Mouse (Mus musculus): Measurements from ENCODE around the gene Twnk.
"Not testable (repeated sequence)": the region's sequence is repeated elsewhere in the genome, so short reads cannot be mapped to it uniquely, and the experiment has no call there.

Twnk gene

DNA sequence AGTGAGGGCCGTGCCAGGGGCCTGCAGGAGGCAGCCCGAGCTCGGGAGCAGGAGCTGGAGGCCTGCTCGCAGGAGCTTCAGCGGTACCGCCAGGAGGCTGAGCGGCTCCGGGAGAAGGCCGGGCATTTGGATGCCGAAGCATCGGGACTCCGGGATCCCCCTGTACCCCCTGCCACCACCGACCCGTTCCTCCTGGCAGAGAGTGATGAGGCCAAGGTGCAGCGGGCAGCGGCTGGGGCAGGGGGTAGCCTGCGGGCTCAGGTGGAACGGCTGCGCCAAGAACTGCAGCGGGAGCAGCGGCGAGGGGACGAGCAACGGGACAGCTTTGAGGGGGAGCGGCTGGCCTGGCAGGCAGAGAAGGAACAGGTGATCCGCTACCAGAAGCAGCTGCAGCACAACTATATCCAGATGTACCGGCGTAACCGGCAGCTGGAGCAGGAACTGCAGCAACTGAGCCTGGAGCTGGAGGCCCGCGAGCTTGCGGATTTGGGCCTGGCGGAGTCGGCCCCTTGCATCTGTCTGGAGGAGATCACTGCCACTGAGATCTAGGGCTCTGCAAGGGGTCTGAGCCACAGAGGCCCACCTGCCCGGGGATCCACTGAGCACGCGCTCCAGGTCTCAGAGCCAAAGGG lies 20.6 kb downstream of the Twnk start:
- no peak for DNase-seq (ENCODE audit: low spot score)

DNA sequence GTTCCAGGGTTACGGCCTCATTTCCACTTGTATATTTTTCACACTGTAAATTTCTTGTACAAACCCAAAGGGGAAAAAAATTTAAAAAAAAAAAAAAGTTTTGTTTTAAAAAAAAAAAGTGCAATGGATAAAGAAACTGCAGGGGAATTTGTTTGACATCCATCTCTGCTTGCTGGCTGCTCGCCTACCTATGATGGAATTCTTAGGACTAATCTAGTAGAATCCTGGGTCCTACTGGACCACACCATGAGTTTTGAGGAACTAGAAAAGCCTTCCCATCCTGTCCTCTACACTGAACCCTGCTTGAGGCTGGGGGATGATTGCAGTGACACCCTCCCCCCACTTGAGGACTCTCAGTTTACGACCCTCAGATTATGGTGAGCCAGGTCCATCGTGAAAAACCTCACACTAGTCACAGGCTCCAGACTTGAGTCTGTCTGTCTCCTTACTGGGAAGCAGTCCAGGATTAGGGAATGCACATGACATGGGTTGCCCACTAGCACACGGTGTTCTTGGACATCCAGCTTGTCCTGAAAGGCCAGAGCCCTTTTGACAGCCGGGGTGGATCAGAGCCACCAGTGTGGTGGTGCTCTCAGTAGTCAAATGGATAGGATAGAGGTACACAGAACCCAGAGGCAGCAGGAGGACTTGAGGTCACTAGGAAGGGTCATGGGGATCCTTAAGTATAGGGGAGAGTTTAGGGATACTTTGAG lies 21.7 kb downstream of the Twnk start:
- no peak for DNase-seq (ENCODE audit: low spot score)

DNA sequence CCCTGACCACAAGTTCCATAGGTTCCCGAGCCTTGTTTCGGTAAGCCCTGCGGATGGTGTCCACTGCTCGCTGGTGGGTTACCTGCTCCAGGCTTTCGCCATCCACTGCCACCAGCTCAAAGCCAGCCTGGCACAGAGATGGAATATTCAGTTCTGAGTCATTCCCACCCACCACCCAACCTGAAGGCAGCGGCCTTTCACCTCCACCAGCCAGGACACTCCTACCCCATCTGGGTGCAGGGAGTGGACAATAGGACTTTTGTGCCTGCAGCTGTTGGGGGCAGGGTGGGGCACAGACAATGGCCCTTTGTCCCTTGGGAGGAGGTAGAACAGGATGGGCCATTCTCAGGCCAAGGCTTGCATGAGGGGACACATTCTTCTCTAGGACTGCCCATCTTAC lies 22.4 kb downstream of the Twnk start:
- peak; percentile 46 for DNase-seq (ENCODE audit: low spot score)

DNA sequence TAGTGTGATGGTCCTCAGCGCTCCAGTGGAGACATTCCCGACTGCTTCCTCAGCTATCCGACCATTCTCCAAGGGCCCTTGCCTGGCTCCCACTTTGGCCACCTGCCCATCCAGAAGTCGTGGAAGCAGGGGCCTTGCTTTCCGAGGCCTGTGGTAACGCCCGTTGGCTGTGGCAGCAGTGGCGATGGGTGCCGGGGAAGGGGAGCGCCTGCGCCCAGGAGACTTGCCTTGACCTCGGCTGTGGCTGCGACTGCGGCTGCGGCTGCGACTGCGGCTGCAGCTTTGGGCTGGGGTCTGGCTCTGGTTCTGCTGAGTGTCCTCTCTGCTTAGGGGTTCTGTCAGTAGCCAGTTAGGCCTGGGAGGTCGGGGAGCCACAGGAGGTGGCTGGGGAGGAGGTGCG lies 23.3 kb downstream of the Twnk start:
- no peak for DNase-seq (ENCODE audit: low spot score)

DNA sequence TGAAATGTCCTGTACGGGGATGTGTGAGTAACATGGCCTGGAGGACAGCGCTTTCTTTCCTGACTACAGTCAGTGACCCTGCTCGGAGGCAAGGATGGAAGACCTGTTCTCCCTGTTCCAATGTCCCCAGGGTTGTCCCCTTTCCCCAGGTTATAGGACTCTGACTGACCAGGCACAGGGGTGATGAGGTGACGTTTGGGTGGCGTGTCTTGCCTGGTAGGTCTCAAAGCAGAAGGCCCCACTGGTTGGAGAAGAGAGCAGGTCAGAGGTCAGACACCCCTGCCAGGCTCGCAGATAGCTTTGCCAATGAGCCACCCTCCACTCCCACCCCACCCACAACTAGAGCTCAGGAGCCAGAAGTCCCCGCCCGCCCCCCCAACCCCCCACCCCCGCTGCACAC lies 24.1 kb downstream of the Twnk start:
- DNase-seq (ENCODE audit: low spot score), result no peak

DNA sequence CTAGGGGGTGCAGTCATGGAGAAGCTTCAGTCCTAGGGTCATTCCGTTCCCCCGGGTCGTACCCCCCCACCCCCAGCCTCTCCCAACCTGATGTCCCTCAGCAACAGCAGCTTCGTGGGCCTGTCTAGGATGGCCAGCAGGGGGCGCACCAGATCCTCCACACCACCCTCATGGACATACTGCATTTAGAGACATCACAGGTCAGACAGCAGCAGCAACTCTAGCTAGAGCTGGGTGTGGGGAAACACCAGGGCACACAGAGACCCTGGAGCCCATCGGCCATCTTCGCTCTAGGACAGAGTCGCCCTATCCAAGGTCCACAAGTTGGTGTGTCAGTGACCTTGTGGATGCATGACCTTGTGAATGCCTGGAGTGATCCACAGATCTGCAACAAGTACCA lies 24.6 kb downstream of the Twnk start:
- DNase-seq (ENCODE audit: low spot score), result peak; percentile 75

DNA sequence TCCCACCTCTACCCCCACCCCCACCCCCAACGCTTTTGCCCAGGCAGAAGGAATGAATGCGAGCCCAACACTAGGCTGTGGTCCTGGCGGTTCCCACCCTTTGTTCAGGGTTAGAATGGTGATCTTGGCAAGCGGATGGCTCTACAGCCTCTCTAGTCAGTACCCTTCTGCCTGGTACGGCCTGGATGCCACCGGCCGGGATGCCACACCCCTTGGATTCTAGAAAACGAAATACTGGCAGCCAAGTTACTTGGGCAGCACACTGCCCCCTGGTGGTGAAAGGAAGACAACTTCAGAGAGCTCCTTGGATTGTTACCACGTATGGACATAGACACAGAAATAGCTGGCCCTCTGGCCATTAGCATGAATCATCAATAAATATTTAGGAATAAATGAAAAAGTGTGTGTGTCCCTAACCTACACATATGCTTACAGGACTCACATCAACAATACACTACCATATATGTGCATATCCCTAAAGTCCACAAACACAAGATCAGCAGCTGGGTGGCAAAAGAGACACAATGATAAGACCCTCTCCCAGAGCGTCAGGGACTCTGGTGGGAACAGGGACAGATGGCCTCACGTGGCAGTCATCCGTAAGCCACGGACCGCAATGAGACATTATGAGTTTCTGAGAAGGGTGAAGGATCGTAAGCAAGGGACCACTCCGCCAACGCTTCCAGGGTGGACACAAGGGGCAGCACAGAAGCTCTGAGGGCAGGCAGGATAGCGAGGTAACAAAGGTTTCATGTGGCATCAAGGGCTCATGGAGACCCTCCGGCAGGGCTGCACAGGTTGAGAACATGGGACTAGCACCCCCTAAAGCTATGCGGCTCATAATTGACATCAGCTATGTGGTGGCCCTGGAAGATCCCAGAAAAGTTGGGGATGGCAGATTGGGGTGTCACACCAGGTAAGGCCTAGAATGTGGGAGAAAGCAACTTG lies 25.6 kb downstream of the Twnk start:
- DNase-seq (ENCODE audit: low spot score), result peak; percentile 95

DNA sequence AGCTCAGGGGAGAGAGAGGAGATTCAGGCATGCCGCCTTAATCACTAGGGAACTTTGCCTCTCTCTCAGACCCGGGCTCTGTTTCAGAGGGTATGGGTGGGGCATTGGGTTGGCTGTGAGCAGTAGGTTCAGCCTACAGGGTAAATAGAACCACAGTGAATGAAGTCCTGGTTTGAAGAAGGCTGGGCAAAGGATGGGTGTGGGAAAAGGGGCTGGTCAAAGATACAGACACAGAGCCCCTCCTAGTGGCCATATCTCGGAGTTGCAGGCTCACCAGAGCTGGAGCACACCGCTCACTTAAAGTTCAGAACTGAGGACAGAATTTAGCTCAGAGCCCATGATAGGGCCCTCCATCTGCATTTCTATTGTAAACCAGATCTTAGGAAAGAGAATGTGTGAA lies 26.3 kb downstream of the Twnk start:
- DNase-seq (ENCODE audit: low spot score), result peak; percentile 88

DNA sequence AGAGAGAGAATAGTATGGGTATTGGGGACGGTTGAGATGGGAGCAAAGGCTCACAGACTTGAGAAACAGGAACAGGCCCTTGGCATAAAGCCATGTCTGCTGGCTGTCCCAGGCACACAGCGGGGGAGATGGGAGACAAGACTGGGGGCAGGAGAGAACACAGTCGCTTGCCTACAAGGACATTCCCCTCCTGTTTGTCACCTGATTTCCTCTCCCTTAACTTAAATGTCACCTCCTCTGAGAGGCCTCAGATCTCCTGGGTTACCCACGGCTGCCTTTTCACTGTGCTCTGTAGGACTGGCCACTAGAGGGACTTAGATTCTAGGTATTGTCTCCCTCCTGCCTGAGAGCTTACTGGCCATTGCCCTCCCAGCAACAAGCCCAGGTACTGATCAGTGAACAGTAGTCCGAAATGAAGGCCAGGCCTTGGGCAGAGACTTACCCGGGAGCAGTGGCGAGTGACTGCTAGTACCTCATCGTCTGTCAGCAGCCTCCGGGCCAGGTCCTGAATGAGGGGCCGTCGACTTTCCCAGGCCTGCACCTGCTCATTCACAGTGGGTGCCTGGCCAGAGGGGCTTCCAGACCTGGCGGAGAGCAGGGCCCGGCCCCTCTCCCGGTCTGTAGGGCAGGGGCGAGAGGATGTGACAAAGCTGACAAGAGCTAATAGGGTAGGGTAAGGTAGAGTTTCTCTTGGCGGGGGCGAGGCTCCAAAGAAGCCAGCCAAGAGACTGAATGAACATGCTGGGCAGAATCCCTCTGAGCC lies 27.3 kb downstream of the Twnk start:
- DNase-seq (ENCODE audit: low spot score), result peak; percentile 50

DNA sequence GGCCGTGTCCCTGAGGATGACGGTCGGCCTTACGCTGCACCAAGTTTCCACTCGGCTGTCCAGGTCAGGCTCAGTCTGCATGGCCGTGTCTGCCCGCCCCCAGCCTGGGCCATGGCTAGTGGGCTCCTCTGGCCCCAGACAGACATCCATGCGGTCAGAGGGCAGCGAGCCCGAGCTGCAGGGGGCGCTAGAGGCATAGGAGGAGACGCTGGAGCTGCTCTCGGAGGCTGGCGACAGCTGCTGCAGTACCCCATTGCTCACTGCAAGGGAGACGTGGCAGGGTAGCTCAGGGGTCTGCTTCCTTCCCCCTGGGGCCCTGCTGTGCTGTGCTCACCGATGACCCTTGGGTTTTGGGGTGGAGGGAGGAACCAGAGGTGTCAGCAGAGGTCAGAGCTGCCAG lies 31.4 kb downstream of the Twnk start:
- peak; percentile 77 for DNase-seq (ENCODE audit: low spot score)

DNA sequence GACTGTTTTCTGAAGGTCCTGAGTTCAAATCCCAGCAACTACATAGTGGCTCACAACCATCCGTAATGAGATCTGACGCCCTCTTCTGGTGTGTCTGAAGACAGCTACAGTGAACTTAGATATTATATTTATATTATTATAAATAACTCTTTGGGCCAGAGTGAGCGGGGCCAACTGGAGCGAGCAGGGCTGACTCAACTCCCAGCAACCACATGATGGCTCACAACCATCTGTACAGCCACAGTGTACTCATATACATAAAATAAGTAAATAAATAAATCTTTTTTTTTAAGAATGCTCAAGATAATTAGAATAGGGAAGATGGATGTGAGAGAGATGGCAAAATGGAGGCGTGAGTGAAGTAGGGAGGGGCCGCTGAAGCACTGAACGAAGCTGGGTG lies 32.7 kb downstream of the Twnk start:
- not testable (repeated sequence) for DNase-seq (ENCODE audit: low spot score)

DNA sequence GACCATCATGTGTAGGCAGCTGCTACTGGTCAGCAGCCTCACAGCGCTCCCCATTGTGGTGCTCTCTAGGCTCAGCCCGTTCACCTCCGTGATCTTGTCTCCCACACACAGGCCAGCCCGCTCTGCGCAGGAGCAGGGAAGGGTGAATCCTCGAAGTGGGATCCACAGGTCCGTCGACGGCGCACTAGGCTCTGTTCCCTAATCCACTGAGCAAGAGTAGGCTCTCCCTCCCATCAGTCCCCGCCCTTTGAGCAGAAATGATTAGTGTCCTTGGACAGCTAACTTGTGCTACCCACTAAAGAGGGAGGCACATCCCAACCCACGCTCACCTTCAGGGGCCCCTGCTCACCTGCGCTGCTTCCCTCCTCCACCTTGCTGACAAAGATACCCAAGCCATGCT lies 34.8 kb downstream of the Twnk start:
- DNase-seq (ENCODE audit: low spot score), result no peak

DNA sequence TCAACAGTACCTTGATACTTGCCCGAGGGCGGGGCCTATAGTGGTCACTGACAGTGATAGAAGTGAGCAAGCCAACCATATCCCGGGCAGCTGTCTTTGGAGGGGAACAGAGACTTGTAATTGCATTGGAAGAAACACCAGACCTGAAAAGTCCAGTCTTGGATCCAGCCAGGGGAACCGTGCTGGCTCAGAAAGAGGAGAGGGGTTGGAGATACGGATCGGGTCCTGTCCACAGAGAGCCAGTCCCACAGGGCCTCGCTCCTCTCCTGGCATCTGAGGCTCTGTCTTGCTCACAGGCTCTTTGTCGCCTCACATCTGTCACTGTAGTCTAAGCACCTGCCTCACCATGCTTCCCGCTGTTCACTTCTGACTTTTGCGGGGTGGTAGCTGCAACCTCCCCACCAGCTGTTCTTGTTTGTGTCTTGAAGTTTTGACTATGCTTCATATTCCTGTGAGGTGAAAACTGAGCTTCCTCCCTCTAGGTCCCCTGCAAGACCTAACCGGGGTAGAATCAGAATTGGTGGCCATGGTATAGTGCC lies 39.0 kb downstream of the Twnk start:
- no peak for DNase-seq (ENCODE audit: low spot score)

DNA sequence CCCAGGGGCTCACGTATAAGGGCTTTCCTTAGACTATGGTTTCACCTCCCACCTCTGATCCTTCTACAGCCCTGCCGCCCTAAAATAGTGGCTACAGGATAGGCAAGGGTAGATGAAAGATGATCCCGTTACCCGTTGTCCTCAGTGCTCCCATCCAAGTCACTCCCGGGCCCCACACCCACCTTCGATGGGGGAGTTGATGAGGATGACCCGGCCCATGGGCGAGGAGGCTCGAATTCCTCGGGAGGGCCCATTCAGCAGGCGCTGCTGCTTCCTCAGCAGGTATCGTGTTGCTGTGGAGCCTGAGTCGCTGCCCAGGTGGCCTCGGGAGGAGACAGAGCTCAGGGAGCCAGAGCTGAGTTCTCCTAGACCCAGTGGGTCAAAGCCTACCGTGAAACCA lies 39.8 kb downstream of the Twnk start:
- no peak for DNase-seq (ENCODE audit: low spot score)

DNA sequence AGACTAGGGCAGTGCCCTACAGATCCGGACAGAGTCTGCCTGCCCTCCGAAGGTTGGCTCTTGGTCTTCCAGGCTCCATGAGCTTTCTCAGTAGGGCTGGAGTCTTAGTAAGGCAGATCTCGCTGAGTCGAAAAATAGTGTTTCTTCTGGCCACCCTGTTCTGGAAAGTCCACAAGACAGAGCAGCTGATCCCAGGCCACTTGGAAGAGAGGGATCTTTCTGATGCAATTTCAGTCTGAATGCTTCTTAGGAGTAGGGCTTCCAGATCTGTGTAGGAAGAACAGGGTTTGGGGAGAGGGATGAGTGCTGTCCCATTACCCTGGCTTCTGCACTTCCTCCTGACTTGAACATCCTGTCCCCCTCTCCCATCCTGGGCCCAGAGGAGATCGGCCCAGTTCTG lies 40.2 kb downstream of the Twnk start, which contains the start of gene Pdzd7:
Pdzd7 (minus strand) TSS at position 67 of the 400 bp plus-strand sequence.
- no peak for DNase-seq (ENCODE audit: low spot score)

DNA sequence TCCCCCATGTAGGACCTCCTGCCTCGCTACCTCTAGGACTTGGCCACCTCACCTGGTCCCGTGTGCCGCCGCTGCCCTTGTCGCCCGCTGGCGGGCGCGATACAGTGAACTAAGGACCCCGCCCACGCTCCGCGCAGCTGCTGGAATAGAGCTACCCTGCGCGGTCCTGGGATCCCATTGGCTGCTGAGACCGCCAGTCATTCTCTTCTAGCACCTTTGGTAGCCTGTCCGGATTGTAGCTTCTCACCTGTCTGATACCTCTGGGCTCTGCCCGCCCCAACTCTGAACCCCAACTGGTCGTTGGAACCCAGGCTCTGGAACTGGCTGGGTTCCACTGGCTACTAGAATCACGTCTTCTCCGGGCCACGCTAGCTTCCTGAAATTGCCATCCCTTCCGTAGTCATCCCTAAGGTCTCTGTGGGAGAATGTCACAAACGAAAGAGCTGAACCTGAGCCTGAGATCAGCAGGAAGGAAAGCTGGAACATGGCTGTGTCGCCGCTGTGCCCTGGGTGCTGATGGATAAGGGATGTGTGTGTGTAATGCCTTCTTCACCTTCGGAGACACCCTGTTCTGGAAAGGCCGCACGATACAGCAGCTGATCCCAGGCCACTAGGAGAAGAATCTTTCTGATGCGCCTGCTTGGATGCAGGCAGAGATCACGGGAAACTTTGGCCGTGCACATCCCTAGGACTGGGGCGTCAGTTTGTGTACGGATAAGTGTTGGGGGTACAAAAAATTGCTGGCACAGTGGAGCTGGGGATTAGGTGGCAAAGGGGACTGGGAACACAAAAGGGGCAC lies 41.3 kb downstream of the Twnk start:
- peak; percentile 78 for DNase-seq (ENCODE audit: low spot score)

DNA sequence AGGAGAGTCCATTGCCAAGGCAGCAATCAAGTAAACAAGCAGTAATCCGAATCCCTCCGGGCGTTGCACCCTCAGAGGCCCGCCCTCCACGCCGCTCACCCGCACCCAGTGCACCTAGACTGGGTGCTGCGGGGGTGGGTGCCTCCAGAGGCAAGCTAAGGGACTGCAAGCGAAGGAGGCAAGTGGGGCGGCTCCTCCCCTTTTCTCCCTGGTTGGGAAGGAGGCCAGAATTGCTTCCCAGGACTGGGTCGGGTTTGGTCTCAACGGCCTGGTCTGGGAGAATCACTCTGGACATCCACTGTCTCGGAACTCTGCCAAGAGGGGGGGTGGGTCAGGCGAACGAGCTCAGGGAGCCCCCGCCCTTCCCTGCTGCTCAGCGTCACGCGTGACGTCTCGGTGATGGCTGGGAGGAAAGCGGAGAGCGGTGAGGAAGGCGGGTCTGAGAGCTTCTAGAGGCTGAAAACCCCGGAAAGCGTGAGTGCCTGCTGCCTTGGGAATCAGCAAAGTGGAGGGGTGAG lies 42.0 kb downstream of the Twnk start, which contains the start of gene Sfxn3:
Sfxn3 (plus strand) TSS at position 87 of the 518 bp plus-strand sequence.
- DNase-seq (ENCODE audit: low spot score), result peak; percentile 78

DNA sequence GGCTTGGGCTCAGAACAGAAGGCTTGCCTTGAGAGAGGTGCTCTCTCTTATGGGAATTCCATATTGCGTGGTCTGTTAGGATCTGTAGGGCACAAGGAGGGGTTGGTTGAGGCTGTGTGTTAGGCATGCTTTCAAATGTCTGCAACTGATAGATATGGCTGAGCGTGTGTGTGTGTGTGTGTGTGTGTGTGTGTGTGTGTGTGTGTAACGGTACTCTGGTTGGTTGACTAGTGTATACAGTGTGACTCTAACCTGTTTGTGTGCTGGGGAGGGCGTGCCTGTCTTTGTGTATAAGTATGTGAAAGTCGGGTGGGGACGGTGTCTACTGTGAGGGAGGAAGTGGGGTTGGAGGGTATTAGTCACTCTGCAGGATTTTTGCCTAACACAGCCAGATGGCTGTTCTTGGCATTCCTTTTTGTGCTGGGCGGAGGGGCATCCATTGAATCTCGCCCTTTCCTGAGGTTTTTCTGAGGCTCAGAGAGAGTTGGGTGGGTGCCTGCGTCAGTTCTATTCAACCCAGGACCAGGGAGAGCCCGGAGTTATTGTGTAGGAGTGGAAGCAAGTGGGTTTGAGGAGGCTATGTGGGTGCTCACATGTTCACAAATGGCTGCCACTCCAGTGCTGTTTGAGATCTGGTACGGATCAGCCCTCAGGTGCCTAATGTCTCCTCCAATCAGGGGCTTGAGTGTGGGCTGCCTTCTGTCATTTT lies 42.6 kb downstream of the Twnk start:
- no peak for DNase-seq (ENCODE audit: low spot score)

DNA sequence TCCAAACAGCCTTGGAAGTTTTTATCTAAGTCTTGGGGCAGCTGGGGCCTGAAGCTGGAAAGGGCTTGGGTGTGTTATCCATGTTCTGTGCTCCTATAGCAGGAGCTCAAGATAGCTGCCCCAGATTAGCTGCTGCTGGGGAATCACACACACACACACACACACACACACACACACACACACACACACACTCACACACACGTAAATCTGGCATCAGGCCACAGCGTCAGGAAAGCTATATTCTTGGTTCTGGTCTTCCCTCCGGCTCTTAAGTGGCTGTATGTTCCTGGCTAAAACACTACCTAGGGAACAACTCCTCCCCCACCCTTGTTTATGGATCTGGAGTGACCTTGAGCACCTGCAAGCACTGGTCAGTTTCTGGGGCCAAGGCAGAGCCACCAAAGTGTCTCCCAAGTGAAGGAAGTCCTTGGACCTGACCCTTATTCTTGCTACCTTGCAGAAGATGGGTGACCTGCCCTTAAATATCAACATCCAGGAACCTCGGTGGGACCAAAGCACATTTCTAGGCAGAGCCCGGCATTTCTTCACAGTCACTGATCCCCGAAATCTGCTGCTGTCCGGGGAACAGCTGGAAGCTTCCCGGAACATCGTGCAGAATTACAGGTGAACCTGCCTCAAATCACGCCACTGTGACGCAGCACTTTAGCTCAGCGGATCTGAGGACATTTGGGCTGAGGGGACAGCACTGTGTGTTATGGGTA lies 43.3 kb downstream of the Twnk start:
- no peak for DNase-seq (ENCODE audit: low spot score)

Measured in embryo, embryonic 10 days (tissue).